Mouse (Mus musculus) kidney, adult 8-10 months (tissue): ENCODE results near the gene Rxfp3.

Source experiments
- DNase-seq, 2 experiments: peaks; one replicate each; pipeline ENCODE4 v3.0.0; 2022

Gene Rxfp3

DNA sequence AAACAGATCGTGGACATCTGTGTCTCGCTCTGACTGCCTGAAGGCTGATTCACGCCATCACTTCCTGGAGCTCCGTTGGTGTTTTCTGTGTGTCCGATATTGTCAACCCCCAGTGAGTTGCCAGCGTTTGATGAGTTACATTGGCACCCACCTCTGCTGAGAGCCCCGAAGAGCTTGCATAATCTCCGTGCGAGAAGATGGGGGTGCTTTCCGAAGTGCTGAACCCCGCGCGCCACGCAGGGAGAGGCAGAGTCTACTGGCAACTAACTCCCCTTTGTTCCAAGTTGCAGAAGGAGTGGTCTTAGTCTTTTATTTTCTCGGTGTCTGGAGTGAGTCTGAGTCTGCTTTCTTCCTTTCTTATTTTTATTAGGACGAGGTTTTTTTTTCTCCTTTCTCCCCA is at the start of gene Rxfp3:
Gene Rxfp3 (minus strand): TSS at position 281 of the 400 bp plus-strand sequence.
- DNase-seq: no peak

DNA sequence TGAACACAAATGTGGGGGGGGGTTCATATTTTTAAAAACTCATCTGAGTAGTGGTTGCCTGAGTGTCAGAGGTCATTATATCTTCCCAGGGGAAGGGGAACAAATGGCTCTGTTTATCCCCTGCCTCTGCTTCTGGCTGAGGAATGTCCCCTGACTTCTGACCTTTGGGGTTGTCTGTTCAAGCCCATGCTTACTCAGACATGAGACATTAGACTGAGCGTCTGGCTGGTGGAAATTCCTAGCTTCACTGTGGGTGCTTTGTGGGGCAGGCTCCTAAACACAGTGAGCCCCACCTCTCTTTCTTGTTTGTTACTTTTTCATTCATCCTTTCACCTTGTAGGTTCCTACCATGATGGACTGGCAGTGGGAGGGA is 47.2 kb upstream of the Rxfp3 start:
- DNase-seq: no peak

DNA sequence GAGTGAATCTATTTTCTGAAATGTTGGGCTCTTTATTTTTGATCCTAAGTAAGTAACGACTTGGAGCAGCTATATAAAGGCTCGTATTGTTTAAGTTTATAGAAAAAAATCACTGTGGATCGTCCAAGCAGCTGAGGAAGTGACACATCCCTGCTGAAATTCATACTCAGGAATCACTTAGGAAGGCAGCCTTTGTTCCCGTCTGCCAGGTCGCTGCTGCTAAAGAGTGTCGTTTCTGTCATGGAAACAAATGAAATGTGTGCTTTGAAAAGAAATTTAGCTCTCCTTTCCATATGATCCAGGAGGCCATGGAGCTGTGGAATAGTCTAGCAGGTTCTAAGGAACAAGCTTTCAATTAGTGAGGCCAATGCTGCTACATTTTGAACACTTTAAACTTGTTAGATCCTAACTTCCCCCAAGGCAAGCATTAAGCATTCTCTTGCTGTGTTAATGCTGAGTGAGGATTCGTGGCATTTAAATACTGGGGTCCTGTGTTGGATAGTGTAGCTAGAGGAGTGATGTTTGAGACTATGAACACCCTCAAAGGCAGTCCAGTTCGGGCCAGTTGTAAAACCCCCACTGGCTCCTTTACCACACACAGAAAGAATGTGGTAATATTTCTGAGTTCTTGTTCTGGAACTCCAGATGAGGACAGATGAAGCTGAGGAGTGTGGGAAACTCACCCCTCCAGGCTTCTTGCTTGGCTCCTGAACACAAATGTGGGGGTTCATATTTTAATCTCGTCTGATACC is 46.6 kb upstream of the Rxfp3 start:
- no peak for DNase-seq

DNA sequence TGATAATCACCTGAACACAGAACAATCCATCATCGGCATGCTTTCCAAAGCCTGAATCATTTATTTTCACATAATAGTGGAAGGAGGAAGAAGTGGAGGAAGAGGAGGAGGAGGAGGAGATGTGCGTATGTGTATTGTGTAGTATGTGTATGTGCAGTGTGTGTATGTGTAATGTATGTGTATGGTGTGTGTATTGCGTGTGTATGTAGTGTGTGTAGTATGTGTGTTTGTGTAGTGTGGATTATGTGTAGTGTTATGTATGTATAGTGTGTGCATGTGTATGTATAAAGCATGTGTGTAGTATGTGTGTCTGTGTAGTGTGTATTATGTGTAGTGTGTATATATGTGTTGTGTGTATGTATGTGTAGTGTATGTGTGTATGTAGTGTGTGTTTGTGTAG is 45.9 kb upstream of the Rxfp3 start:
- no peak for DNase-seq

DNA sequence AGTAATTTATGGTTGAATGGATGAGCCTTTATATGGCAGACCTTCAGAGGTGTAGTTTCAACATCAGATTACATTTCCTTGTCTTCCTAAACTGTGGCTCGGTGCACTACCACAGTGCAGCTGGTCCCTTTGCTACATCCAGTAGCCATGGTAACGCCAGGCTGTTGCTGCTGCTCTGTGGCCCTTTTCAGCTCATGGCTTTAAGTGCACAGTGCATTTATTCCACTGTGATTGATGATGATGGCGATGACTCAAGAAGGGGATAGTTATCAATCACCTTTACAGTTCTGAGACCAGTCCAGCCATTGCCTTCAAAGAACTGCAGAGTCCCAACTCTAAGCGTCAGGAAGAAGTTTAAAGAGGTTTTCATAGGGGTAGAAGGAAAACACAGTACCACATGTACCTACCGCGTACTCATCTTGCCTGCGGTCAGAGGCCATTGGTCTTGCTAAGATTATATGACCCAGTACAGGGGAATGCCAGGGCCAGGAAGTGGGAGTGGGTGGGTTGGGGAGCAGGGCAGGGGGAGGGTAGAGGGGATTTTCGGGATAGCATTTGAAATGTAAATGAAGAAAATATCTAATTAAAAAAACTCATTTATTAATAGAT is 45.3 kb upstream of the Rxfp3 start:
- DNase-seq: no peak

DNA sequence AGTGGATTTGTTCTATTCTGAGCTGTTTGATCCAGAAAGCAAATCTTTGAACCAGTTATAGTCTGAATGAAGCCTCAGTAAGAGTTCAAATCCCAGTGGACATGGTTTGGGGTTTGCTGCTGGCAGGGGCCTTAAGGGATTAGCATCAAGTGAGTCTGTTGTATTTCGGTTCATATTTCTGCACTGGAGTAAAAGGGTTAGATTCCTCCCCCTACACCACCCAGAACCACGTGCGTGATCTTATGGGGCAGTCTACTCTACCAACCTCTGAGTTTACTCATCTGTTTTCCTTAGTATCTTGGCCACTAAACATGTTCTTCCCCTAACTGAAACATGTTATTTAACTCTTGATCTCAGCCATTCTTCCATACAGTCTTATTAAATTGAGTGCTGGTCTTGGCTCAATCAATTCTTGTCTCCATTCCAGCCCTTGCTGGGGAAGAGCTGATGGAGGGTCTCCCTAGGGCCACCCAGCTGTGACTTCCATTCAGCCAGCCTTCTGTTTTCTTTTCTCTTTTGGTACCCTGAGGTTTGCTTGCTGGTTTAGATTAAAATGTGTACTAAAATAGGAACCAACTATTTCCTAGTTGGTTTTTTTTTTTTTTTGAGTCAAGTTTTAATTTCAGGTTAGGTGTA is 38.1 kb upstream of the Rxfp3 start:
- no peak for DNase-seq

DNA sequence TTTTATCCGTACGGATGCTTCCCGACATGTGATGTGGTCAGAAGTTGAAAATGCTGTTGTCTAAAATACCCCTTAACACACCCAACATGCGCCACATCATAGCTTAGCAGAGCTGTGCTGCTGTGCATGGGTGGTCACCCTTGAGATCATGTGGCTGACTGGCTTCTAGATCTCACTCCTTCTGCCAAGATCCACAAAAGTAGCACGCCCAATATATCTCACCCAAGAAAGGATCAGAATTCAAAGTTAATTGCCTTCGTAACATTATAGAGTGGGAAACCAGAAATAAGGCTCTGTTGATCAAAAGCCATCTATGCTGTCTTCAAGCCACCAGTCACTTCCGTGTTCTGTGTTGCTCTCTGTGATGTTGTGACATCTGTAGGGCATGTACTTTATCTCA is 30.1 kb upstream of the Rxfp3 start:
- no peak for DNase-seq

DNA sequence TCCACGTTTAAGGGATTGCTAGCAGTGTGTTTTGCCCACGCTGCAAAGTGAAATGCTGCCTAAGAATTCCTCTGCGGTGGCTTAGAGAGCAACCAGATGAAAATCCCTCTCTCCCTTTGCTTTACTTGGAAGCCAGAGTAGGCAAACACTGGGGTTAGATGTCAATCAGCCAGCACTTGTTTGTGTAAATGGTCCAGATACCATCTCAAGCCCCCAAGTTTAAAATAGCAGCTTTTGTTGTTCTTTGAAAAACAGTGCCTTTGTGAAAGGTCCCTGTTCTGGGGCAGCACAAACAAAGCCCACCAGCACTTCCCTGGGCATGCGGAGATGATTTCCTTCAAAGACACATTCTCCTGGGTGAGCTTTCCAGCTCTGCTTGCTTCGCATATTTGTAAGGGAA is 28.5 kb upstream of the Rxfp3 start:
- no peak for DNase-seq

DNA sequence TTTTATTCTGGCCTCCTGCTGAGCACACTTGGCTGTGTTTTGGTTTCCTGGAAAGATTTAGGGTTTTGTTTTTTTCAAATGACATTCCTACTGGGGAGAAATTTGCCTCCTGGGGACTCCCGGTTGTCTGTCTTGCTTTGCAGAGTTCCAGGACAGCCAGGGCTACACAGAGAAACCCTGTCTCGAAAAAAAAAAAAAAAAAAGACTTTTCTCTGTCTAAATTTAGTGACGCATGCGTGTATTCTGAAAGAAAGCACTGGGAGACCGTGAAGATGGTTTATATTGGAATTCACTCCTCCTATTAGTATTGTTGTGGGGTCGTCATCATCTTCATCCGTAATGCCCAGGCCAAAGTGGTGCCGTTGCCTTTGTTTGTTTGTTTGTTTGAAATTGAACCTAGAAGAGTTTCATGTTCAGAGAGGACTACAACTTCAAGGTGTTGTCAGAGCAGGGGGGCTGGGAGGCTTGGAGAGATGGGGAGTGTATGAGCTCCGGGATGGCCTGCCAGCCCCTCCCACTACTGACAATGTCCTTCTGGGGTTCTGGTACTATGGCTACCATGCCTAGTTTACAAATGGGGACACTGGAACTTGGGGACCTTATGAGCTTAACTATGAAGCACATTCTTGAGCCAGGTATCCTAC is 27.9 kb upstream of the Rxfp3 start:
- no peak for DNase-seq

DNA sequence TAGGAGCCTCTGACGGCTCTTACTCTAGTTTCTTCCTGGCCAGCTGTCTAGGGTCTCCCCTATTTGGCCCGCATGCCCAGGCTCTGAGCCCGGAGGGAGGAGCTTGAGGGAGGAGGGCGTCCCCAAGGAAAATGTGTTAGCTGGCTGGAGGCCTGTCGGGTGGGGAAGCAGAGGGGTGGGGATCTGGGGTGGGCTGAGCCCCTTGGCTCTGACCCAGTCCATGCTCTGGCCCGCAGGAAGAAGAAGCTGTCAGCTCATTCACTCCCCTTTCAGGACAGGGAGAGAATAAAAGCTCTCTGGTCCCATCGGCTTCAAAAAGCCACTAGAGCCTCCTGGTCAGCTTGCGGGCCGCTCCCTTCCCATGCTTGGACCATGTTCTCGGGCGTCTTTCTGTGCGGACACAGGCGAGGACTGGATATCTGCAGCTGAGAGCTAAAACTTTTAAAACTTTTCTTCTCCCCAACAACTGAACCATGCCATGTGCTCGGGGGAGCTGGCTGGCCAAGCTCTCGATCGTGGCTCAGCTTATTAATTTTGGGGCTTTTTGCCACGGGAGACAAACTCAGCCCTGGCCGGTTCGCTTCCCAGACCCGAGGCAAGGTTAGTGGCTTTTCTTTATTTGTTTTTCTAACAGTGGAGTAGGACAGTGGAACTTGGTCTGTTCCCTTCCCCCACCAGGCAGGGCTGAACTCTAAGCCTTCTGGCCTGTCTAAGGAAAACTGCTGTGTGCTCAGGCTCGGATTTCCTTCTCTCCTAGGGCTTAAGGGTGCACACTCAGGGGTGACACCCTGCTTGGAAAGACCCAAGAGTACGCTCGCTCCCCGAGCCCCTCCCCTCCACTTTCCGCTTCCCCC is 27.0 kb upstream of the Rxfp3 start, which contains the start of gene Adamts12:
Gene Adamts12 (plus strand): TSS at position 233 of the 854 bp plus-strand sequence.
- DNase-seq: peak; percentile 38 to 52

DNA sequence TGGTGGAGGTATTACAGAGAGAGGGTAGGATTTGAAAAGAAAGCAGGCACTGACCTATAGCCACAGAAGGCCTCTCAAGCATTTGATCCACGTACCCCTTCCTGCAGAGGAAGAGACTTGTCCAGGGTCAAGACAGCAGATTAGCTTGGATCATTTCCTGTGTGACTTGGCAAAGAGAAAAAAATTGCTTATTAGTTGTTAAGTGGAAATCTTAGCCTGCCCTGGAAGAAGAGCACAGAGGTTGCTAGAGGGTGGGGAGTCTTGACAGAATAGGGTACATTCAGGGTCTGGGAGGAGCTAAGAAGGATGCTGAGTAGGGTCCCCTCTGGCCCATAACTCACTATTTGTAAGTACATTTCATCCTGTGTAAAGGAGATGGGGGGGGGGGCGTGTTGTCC is 26.4 kb upstream of the Rxfp3 start:
- DNase-seq: peak in 1 of 2 experiments; percentile 37

DNA sequence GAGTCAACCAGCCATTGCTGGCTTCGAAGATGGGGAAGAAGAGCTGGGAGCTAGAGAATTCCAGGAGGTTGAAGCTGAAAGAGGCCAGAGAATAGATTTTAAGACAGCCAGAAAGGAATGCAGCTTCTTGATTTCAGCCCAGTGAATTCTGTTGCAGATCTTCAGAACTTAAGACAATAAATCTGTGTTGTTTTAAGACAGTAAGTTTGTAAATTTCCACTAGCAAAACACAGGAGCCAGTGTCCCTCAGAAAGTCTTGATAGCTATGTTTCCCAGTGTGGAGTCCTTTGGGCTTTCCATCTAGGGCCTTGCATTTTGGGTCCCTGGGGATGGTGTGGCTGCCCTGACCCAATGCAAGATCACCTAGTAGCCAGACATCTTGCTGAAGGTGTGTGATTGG is 25.1 kb upstream of the Rxfp3 start:
- no peak for DNase-seq

DNA sequence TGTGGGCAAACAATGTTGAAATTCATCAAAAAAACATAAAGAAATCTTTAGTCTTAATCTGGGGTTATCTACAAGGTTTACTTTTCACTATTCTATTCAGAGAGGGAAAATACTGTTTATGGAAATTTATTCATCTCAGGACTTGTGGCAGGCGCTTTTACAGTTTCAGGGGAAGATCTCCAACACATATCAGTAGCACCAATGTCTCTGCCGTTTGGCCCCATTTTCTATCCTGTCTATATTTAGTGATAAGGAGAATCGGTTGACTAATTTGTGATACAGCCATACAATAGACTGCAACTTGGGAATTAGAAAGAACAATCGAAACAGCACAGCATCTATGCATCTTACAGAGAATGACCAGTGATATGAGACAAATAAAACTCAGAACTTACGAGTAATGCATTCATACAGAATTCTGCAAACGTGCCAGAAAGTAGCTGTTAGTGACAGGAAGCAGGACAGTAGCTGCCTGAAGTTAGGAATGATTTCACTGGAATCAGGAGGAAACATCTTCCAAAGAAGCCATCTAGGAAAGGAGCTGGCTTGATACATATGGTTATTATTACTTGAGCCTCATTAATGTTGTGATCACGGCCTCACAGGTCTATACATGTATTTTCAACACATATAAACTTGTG is 16.8 kb upstream of the Rxfp3 start:
- DNase-seq: no peak

DNA sequence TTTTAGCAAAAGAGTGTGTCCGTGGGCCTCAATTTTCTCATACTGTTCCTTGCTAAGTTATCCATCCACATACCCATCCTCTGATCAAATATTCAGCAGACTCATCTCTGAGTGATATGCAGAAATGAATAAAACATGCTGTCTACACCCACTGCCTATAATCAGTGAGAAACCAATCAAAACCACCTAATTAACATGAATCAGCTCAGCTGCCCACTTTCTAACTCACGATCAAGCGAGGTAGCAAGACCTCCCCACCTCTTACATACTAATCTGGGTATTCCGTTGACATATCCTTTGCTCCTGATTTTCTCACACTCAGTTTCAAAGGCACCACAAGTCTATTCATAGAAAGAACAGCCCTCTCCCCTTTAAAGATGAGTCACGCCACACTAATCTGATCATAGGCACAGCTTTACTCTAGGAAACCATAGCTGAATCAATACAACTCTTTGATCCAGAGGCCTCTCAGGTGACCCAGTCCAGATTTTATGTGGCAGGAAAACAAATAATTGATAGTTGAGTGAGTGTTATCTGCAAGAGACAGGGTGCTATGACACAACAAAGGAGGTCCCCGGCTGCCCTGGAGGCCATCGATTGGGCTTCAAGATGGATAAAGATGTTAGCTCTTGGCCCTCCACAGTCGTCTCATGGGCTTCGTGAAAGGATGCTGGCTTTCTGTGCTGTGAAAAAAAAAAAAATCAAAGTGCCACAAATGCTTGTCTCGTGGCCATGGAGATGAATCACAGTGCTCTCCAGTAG is 16.1 kb upstream of the Rxfp3 start:
- no peak for DNase-seq

DNA sequence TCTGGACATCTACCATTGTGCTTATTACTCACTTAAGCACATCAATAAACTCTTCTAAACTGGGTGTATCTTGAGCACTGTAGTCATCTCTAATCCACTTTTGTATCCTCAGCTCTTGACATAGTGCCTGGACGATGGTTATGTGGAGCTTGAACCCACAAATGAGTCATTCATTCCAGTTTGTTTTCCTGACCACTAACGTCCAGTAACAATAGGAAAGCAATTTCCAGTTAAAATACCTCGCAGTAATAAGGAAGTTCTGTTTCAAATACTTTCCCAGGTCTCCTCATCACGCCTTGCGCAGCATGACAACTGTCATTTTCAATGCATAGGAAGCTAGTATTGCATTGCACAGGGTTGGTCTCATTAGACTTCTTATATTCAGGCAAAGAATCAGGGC is 5.0 kb upstream of the Rxfp3 start:
- DNase-seq: no peak

DNA sequence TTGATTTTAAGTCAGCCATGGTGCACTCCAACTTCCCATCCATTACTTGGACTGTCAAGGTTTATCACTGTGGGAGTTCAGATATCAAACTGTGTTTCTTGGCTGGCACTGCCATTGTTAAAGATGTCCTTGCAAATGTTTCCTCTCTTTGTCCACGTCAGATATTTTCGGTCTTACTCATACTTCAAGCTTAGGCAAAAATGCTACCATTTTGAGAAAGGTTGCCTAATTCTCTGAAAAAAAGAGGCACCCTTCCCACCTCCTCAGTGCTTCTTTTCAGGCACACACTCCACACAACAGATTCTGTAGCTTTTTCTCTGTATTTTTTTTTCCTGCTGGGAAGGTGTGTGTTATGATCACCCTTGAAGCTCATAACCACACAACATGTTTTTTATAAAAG is 3.4 kb upstream of the Rxfp3 start:
- no peak for DNase-seq

DNA sequence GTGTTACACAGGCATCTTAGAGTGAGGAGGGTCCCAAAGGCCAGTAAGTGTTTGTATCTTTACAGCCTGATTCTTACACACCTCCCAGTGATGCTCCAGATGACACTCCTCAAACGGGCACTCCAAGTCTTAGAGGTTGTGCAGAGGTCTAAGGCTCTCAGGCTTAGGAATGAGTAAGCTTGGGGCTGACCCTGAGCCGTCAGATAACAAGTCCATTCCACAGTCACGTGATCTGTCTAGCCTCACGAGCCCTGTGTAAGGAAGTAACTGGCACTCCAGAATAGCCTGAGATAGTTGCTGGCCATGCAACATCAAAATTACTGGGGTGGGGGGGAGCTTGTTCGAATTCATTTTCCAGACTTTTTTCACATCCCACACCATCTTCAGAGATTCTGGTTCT is 2.3 kb upstream of the Rxfp3 start:
- DNase-seq: no peak

DNA sequence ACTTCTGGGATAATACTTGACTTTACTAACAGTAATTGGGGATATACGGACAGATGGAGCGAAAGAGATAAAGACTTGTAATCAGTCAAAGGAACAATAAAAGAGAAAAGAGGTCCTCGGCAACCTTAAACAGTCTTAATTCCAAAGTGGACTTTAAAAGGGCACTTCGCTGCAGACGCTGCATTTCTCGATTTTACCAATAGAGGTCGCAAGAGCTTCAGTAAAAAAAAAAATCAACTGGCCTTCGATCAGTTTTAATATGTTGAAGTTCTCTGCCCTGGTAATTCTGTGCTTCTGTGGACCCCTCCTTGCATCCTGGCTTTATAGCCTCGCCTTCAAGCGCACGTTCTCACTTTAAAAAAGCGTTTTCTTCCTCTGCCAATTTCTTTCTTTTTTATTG is 685 bp upstream of the Rxfp3 start:
- DNase-seq: peak in 1 of 2 experiments; percentile 56

DNA sequence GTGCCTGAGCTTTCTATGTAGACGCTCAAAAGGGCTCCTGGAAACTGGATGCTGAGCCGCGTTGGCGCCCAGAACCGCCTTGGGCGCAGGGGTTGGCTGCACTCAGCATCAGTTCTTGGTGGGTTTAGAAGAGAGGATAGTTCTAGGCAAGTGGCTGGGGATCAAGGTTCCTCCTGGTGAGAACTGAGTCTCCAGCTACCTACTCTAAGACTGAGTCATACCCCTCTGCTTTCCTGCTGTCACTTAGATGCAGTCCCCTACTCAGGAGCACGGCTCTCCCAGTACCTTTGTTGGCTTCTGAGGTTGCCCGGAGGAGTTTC is 455 bp downstream of the Rxfp3 start:
- DNase-seq: no peak

DNA sequence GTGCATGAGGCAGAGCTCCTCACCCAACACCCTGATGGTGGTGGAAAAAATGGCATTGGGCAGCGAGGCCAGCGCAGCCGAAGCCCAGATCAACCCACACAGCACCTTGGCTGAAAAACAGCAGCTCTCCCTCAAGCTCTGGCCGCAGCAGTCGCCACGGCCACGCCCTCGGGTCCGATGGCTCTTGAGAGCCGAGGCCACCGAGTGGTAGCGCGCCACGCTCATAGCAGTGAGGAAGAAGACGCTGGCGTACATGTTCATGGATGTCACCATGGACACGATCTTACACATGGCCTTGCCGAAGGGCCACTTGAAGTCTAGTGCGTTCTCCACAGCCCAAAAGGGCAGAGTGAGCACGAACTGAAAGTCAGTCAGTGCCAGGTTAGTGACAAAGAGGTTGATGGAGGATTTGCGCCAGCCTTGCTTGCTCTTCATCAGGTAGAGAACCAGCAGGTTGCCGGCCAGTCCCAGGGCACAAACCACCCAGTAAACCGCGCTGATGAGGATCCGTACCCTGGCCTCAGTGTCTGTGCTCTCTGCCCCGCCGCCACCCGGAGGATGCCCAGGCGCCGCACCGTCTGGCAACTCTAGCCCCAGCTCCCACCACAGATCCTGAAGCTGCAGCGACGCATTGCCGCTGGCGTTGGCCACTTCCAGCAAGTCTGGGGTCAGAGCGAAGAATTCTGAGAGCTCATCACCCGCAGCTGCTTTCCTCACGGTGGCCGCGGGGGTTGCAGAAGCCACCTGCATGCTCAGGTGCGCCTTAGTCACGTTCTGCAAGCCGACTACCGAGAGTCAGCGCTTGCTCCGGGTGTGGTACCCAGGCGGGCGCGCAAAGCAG is 1.0 kb downstream of the Rxfp3 start:
- DNase-seq: no peak
